Mouse (Mus musculus) G1E (cell line): ENCODE data around the gene Kcnk7.

Experiments
- CTCF ChIP-seq: IDR thresholded peaks from 2 replicates; pipeline ENCODE4 v1.5.1; 2012; ENCODE audit warnings: low read depth, low read length, inconsistent platforms, mixed read lengths
- POLR2AphosphoS5 ChIP-seq: IDR thresholded peaks from 2 replicates; pipeline ENCODE4 v1.6.1; 2012; ENCODE audit warnings: low read depth, low read length, inconsistent platforms; ENCODE audit not compliant: insufficient replicate concordance

DNA sequence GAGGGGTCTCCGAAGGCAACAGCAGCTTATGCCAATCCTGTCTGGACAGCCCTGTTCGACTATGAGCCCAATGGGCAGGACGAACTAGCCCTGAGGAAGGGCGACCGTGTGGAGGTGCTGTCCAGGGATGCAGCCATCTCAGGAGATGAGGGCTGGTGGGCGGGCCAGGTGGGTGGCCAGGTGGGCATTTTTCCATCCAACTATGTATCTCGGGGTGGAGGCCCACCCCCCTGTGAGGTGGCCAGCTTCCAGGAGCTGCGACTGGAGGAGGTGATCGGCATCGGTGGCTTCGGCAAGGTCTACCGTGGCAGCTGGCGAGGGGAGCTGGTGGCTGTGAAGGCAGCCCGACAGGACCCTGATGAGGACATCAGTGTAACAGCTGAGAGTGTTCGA, 13.8 kb upstream of the Kcnk7 start:
- TF ChIP-seq CTCF (no peak), POLR2AphosphoS5 (no peak)
